20 mouse cellular contexts compared by ENCODE assay signal in the genomic region with DNA sequence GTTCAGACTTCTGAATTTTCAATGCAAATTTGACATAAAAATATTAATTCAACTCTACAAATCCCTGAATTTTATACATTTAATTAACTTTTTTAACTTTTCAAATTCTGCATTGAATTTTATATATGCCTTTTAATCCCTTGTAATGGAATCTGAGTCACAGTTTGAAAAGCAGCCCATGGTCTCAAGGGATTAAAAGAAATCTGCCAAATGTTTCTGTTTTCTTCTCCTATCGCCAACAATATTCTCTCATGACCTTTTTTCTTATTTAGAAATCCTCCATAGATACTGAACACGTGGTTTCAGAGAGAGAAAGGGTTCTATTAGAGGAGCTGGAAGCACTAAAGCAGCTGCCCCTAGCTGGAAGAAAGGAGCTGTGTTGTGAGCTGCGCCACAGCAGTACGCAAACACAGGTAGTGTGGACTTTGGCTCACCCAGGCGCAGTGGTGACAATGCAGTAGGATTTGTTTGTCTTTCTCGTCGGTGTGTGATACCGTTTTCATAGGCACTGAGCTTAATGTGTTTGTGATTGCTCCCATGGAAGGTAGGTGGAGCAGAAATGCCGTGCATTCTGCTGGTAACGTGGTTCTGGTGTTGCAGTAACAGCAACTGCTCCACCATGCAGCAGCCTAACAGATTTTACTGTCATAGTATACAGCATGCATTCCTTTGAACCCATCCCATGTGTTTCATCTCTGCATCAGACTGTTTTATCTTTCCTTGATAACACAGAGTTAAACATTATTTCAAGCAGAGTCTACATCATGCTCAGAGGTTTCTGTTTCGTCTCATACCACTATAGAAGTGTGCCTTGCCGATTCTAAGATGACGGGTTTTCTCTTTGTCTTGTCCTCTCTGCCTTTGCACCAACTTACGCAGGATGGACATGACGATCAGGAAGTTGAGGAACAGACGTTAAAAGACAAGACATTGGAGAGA.
DNase-seq lines count a peak whose midpoint lies in the region; ATAC-seq and TF ChIP-seq lines count a peak whose summit lies in the region.
"Had no signal": no experiment of that assay in that cellular context is flagged by ENCODE, and none has a peak within 500 bp of the region (broad histone marks: within the 10 kb centered on the region; RNA-seq: fewer than 3 reads in every experiment).

No protein-coding gene starts in this region.

- WGBS in liver, postnatal 0 days (ENCODE audit: insufficient replicate concordance) = 62% methylated on average over 16 of the region's 16 CpGs
- WGBS in midbrain, embryonic 10.5 days = 92% methylated on average over 16 of the region's 16 CpGs

- peak; percentile 5 for DNase-seq in lung, postnatal 36 days
- no peak for DNase-seq in lung, postnatal 10 days
- peak; percentile 40 for DNase-seq in liver
- DNase-seq in liver, postnatal 0 days = peak; percentile 50
- no peak for DNase-seq in midbrain, embryonic 10.5 days (ENCODE audit: low spot score)
- no peak for DNase-seq in right cerebral cortex, postnatal 10 days (ENCODE audit: low spot score in 2 of 2)
- no peak for DNase-seq in layer of hippocampus, adult 11-12 months (ENCODE audit: low spot score)
- DNase-seq: adrenal gland, adult 8-10 months; cerebellum, adult 11-12 months; heart, adult 2 months; kidney, adult 18-20 months; kidney, postnatal 25 days; layer of hippocampus, adult 9-11 months had no signal

- H3K27ac ChIP-seq in liver, postnatal 0 days (ENCODE audit: low read depth) = peak overlapping the region; percentile 75
- H3K27ac ChIP-seq in midbrain, embryonic 10.5 days (replicated peaks) = no peak overlapping the region
- H3K27ac ChIP-seq: limb, embryonic 13.5 days; macrophage; midbrain, embryonic 12.5 days; neural tube, embryonic 15.5 days had no signal

- no peaks in the 10 kb centered on the region for H3K9me3 ChIP-seq in liver, postnatal 0 days (ENCODE audit: low read length)
- H3K9me3 ChIP-seq in midbrain, embryonic 10.5 days (replicated peaks) = no peaks in the 10 kb centered on the region
- H3K9me3 ChIP-seq: G1E; limb, embryonic 13.5 days; midbrain, embryonic 12.5 days; neural tube, embryonic 15.5 days had no signal

- no peak for TF ChIP-seq EP300 in liver, postnatal 0 days (IDR thresholded peaks at IDR 0.05; ENCODE audit: low read depth)

- H3K4me2 ChIP-seq in liver, postnatal 0 days (ENCODE audit: low read depth, low read length) = peak overlapping the region; percentile 53
- H3K4me2 ChIP-seq: limb, embryonic 13.5 days; midbrain, embryonic 12.5 days; neural tube, embryonic 15.5 days had no signal

- no peak overlapping the region; the same call in 1 of the 2 replicates for H3K9ac ChIP-seq in liver, postnatal 0 days (replicated peaks)
- H3K9ac ChIP-seq: limb, embryonic 13.5 days; midbrain, embryonic 12.5 days; neural tube, embryonic 15.5 days had no signal

- peak overlapping the region; percentile 29 for H3K4me3 ChIP-seq in liver, postnatal 0 days (ENCODE audit: low read depth, low read length)
- no peak overlapping the region for H3K4me3 ChIP-seq in midbrain, embryonic 10.5 days
- H3K4me3 ChIP-seq: erythroblast, embryonic 14.5 days; heart, adult 2 months; limb, embryonic 13.5 days; midbrain, embryonic 12.5 days; neural tube, embryonic 15.5 days had no signal

- H3K27me3 ChIP-seq in liver, postnatal 0 days (ENCODE audit: insufficient read depth, low read length) = no peaks in the 10 kb centered on the region
- no peaks in the 10 kb centered on the region for H3K27me3 ChIP-seq in midbrain, embryonic 10.5 days (ENCODE audit: low read depth, poor library complexity, severe bottlenecking)
- H3K27me3 ChIP-seq: limb, embryonic 13.5 days; midbrain, embryonic 12.5 days; neural tube, embryonic 15.5 days had no signal

- peaks cover 15% of the 10 kb centered on the region for H3K36me3 ChIP-seq in liver, postnatal 0 days (replicated peaks; ENCODE audit: insufficient read depth, low read length)
- peaks cover 62% of the 10 kb centered on the region for H3K36me3 ChIP-seq in midbrain, embryonic 10.5 days

- ATAC-seq in liver, postnatal 0 days = peak; percentile 98
- ATAC-seq: forebrain, embryonic 14.5 days had no signal

- H3K4me1 ChIP-seq in liver, postnatal 0 days (ENCODE audit: insufficient read depth) = no peaks in the 10 kb centered on the region
- H3K4me1 ChIP-seq in midbrain, embryonic 10.5 days = no peaks in the 10 kb centered on the region
- H3K4me1 ChIP-seq: limb, embryonic 13.5 days; midbrain, embryonic 12.5 days; neural tube, embryonic 15.5 days had no signal

- no peak for TF ChIP-seq CTCF in liver, postnatal 0 days (IDR thresholded peaks at IDR 0.05; ENCODE audit: low read depth)

Comparison
In these comparisons a context has a peak if more than half of its experiments do, and no peak if none do; other contexts are left out.
1. DNase-seq: peak in lung, postnatal 36 days (single experiment), liver (single experiment) and liver, postnatal 0 days (single experiment); none in lung, postnatal 10 days (single experiment), midbrain, embryonic 10.5 days (single experiment), right cerebral cortex, postnatal 10 days (0 of 2) and layer of hippocampus, adult 11-12 months (single experiment).